Mouse (Mus musculus): ENCODE results near the gene Unc5a. TPM values are rescaled to one million over a fixed set of nuclear protein-coding genes. Genes with fewer than 3 reads are reported as not detected.

Unc5a gene
- 10 to 100 TPM; 66.0 to 78.0 TPM for total RNA-seq (2021)
- long read RNA-seq, experiment 1, transcript Unc5a-202 (15 exons, 3,827 nt) = major isoform, 22 of 79 reads
- long read RNA-seq, experiment 1, partial matches to known transcripts = 44 of 79 reads
- long read RNA-seq, experiment 1, other reads (novel, unspliced or antisense) = 11 of 79 reads
- long read RNA-seq, experiment 2, transcript Unc5a-202 (15 exons, 3,827 nt) = major isoform, 24 of 72 reads
- long read RNA-seq, experiment 2, partial matches to known transcripts = 35 of 72 reads
- long read RNA-seq, experiment 2, other reads (novel, unspliced or antisense) = 12 of 72 reads

DNA sequence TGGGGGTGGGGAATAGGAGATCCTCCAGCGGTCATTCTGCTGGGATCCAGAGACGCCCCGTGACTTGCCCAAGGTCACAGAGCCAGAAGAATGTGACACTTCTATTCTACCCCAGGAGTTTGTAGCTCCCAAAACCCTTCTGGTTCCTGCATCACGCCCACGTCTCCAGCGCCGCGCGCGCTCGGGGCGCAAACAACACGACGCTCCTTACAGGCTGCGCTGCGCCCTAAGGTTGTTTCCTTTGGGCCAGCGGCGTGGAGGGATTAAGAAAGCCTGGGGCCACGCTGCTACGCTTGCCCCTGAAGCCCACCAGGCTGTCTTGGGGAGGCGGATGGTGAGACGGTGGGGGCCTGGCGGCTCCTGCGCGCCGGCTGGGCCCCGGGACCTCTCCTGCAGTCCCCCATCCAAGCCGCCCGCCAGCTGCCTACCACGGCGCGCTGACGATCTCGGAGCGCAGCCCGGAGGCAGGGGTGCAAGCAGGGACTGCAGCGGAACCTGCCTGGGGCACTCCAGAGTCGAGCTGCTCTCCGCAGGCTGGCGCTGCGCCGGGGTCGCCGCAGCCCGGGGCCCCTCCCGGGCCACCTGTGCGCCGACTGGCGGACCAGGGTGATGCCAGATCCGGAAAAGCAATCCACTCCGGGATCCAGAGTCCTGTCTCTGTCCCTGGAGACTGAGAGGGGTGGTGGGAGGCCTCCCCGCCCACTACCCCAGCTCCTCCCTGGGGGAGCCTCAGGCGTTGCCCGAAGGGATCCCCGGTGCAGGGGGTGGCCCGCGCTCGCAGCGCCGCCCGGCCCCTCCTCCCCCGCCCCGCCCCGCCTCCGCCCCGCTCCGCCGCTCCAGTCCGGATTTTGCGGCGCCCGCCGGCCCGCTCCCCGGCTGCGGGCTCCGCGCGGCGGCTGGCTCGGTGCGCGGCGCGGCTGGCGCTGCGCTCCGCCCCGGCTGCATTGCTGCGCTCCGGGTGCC lies at the start of gene Unc5a:
Gene Unc5a (plus strand): TSS at position 881 of the 963 bp plus-strand sequence.
- DNase-seq (ENCODE audit: low spot score in 2 of 2) = peak; percentile 77 to 81
- intact Hi-C loops (cut with DNase I) = loop anchor here (5.0 to 10.0 kb wide), 2 partner anchors 62 to 126 kb away; no protein-coding TSS in a partner anchor

- intact Hi-C loops (cut with DNase I) = no loop called here
Observed at GRCm38 (mm10) chr13:54912053-54912452, 37.2 kb upstream of the Unc5a start.

GRCm38 (mm10) chr13:54912894-54913621 lies 36.2 kb upstream of the Unc5a start:
- DNase-seq (ENCODE audit: low spot score in 2 of 2) = peak in 1 of 2 experiments; percentile 53
- intact Hi-C loops (cut with DNase I) = no loop called here

More at GRCm38 (mm10) chr13:54912053-54912452, 37.2 kb upstream of the Unc5a start:
- DNase-seq (ENCODE audit: low spot score in 2 of 2) = no peak

DNA sequence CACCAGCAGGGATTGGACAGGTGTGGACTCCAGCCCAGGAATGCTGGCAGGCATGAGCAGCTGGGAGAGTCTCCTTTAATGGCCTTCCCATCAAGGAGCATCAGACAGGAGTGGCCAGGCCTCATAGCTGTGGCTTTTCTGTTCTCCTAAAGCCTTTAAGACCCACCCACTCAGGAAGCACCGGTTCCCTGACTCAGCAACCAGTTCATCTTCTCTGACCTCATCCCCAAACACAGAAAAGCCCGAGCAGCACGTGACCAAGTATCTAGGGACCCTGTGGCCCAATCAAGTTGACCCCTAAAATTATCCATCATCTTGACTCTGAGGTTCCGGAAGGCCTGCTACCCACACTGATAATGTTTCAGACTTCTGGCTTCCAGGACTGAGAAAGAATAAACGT lies 32.6 kb upstream of the Unc5a start:
- intact Hi-C loops (cut with DNase I) = no loop called here
- DNase-seq (ENCODE audit: low spot score in 2 of 2) = no peak

GRCm38 (mm10) chr13:54918910-54919309 lies 30.3 kb upstream of the Unc5a start:
- intact Hi-C loops (cut with DNase I) = no loop called here
- no peak for DNase-seq (ENCODE audit: low spot score in 2 of 2)

GRCm38 (mm10) chr13:54919666-54920065 lies 29.5 kb upstream of the Unc5a start:
- intact Hi-C loops (cut with DNase I) = no loop called here
- no peak for DNase-seq (ENCODE audit: low spot score in 2 of 2)

DNA sequence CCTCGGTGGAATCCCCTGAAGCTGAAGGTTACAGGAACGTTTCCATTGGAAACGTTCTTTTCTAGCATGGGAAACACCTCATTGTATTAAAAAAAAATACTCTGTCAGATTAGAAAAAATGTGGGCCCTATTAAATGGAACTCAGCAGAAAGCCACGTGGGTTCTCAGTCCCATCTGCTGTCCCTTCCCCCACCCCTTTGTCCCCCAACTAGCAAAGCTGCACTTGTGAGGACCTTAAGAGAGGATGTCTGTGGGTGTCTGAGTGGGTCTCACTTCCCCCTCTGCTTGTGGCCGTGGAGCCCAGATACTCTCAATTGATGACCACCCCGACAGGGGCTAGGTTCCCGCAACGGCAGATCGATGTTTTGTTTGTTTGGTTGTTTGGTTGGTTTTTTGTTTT lies 27.5 kb upstream of the Unc5a start:
- intact Hi-C loops (cut with DNase I) = no loop called here
- no peak for DNase-seq (ENCODE audit: low spot score in 2 of 2)

- DNase-seq (ENCODE audit: low spot score in 2 of 2) = no peak
- intact Hi-C loops (cut with DNase I) = no loop called here
Observed at GRCm38 (mm10) chr13:54923705-54924104, 25.5 kb upstream of the Unc5a start.

DNA sequence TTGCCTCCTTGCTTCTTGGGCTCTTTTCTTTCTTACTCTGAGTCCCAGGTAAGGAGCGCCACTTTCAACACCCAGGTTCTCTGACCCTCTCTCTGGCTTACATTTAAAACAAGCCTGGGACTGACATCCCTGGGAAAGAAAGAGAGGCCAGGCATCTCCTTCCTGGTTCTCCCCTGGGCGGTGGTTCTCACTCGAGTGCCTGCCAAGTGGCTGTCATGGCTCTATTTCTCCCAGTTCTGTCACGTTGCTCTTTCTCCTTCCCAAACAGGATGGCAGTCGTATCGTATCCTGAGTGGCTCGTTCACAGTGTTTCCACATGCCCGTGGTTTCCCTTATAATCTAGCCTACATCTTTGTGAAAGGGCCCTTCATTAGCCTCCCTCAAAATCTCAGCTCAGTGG lies 23.7 kb upstream of the Unc5a start:
- no peak for DNase-seq (ENCODE audit: low spot score in 2 of 2)
- intact Hi-C loops (cut with DNase I) = no loop called here

- intact Hi-C loops (cut with DNase I) = no loop called here
- DNase-seq (ENCODE audit: low spot score in 2 of 2) = peak; percentile 55 to 88
Observed at GRCm38 (mm10) chr13:54926654-54927053, 22.6 kb upstream of the Unc5a start.

- intact Hi-C loops (cut with DNase I) = loop anchor here (5.0 kb wide), 1 partner anchor 53 kb away; no protein-coding TSS in a partner anchor
- DNase-seq (ENCODE audit: low spot score in 2 of 2) = no peak
Observed at GRCm38 (mm10) chr13:54930123-54930522, 19.1 kb upstream of the Unc5a start.

DNA sequence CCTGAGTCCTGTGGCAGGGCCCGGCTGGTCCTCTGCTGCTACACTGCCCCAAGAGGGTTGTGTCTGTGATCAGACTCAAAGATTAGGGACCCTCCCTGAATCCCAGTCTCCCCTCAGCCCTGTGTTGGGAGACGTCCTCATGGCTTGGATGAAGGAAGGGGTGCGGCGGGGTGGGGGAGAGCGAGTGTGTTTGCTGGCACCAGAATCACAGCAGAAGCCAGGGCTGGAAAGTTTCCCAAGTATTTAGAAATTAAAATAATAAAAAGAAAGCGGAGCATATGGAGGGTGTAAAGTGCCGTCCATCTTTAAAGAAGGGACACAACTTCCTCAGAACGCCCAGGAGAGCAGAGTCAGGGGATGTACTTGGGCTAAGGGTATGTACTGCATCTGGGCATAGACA lies 14.3 kb upstream of the Unc5a start:
- intact Hi-C loops (cut with DNase I) = loop anchor here (5.0 kb wide), 2 partner anchors 58 to 128 kb away; no protein-coding TSS in a partner anchor
- DNase-seq (ENCODE audit: low spot score in 2 of 2) = no peak

DNA sequence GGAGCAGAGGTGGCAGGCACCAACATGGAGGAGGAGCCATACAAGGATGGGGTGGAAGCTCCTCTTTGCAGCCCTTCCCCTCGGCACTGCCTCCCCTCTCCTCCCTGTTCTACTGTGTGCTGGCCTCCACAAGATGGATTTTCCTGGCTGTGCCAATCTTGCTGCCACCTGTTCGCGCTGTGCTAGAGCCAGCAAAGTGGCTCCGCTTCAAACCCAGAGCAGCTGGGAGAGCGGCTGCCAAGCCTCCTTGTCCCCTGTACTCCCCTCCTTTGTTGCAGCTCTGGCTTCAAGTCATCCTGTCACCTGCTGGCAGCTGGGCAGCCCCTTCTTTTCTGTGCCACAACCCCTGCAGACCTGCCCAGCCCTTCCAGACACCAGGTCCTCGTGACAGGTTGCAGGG lies 13.0 kb upstream of the Unc5a start:
- peak; percentile 67 to 84 for DNase-seq (ENCODE audit: low spot score in 2 of 2)
- intact Hi-C loops (cut with DNase I) = loop anchor here (5.0 kb wide), 1 partner anchor 129 kb away; no protein-coding TSS in a partner anchor

DNA sequence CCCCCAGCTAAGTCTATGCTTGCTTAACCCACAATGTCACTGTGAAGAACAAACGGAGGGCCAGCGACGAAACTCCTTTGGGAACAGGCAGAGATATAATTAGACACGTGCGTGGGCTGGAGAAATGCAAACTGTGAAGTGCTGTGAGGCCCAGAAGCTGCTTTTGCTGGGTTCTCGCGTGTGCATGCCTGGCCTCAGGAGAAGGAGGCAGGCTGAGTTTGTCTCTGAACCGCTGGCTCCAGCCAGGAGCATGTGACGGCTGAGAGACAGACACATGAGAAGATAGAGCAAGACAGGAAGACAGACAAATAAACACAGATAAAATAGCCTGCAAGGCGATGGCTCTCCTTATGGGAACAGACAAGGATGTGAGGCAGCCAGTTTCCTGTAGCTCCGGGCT lies 11.3 kb upstream of the Unc5a start:
- intact Hi-C loops (cut with DNase I) = loop anchor here (5.0 kb wide), 1 partner anchor 131 kb away; no protein-coding TSS in a partner anchor
- peak; percentile 80 to 93 for DNase-seq (ENCODE audit: low spot score in 2 of 2)

- intact Hi-C loops (cut with DNase I) = loop anchor here (5.0 kb wide), 1 partner anchor 131 kb away; no protein-coding TSS in a partner anchor
Observed at GRCm38 (mm10) chr13:54938493-54938892, 10.7 kb upstream of the Unc5a start.

DNA sequence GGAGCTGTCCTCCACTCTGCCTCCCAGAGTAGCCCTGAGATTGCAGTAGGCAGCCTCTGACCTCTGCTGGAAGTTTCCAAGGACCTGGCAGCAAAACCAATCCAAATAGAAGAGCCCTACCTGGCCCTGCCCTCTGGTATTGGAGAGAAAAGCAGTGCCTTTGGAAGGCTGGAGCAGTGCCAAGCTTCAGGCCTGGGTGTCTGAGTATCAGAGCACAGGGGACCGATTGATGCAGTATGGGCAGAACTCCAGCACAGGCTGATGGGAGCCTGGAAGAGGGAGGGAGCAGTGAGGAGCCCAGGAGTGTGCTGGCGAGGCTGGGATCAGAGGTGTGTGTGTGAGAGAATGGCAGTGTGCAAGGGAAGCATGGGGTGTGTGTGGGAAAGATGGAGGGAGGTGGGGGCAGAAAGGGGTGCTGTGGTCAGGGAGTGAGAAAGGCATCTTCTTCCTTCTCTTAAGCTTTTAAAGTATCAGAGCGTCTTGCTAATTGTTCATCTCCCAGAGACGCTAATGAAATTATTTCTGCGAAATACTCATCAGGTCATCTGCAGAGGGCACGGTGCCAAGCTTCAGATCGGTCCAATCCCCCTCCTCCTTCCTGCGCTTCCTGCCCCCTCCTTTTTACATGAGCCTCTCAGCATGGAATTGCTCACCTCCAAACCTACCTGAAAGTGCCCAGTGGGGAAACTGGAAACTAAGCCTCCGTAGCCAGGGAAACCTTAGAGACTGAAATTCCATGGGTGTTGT lies 4.6 kb upstream of the Unc5a start:
- intact Hi-C loops (cut with DNase I) = loop anchor here (5.0 to 10.0 kb wide), 2 partner anchors 57 to 130 kb away; no protein-coding TSS in a partner anchor
- DNase-seq (ENCODE audit: low spot score in 2 of 2) = peak in 1 of 2 experiments; percentile 47

More at GRCm38 (mm10) chr13:54938493-54938892, 10.7 kb upstream of the Unc5a start:
- no peak for DNase-seq (ENCODE audit: low spot score in 2 of 2)

GRCm38 (mm10) chr13:54945332-54945731 lies 3.9 kb upstream of the Unc5a start:
- intact Hi-C loops (cut with DNase I) = loop anchor here (5.0 to 10.0 kb wide), 2 partner anchors 58 to 129 kb away; no protein-coding TSS in a partner anchor
- no peak for DNase-seq (ENCODE audit: low spot score in 2 of 2)

DNA sequence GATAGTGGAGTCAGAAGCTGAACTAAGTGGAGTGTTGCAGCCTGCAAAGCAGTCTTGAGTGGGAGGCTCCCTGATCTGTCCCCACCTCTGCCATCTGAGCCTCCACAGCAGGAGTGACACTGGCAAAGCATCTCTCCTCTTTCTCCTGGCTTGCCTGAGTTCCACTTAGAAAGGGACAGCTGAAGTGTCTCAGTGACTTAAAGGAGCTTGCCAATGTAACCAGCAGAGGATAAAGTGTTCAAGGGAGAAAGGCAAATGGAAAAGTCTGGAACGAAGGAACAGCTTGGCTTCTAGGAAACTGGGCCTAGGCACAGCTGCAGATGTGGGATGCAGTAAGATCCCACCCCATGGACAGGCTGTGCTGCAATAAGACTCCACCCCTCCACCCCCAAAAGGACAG lies 2.8 kb upstream of the Unc5a start:
- intact Hi-C loops (cut with DNase I) = loop anchor here (5.0 to 10.0 kb wide), 2 partner anchors 59 to 128 kb away; no protein-coding TSS in a partner anchor

More for the DNA sequence above, 2.8 kb upstream of the Unc5a start:
- no peak for DNase-seq (ENCODE audit: low spot score in 2 of 2)

Data from left cerebral cortex, postnatal 14 days (tissue).